Mouse (Mus musculus) myocyte (in vitro differentiated cells): ENCODE measurements around the gene Mgarp. TPM values are rescaled to one million over a fixed set of nuclear protein-coding genes. Genes with fewer than 3 reads are reported as not detected.

Experiments
- H3K27me3 ChIP-seq: one replicate; pipeline ENCODE4 v1.6.1; 2011; ENCODE audit not compliant: control insufficient read depth, insufficient read depth, insufficient read length
- H3K36me3 ChIP-seq: one replicate; pipeline ENCODE4 v1.6.1; 2011; ENCODE audit not compliant: control insufficient read depth, insufficient read depth
- H3K4me2 ChIP-seq: one replicate; pipeline ENCODE4 v1.6.1; 2011; ENCODE audit warnings: low read depth, control low read depth
- H3K4me3 ChIP-seq: one replicate; pipeline ENCODE4 v1.5.1; 2011; ENCODE audit warnings: mild to moderate bottlenecking, control low read depth, moderate library complexity
- H3K79me2 ChIP-seq: one replicate; pipeline ENCODE4 v1.6.1; 2011; ENCODE audit not compliant: control insufficient read depth, insufficient read depth
- H3ac ChIP-seq: one replicate; pipeline ENCODE4 v1.6.1; 2011; ENCODE audit not compliant: control insufficient read depth, insufficient read length
- CEBPB ChIP-seq: IDR thresholded peaks from 2 replicates; pipeline ENCODE4 v1.6.1; 2011; ENCODE audit warnings: mild to moderate bottlenecking, moderate library complexity; ENCODE audit not compliant: poor library complexity, insufficient read depth, severe bottlenecking
- E2F4 ChIP-seq: IDR thresholded peaks from one replicate; pipeline ENCODE4 v1.6.1; 2011; ENCODE audit warnings: mild to moderate bottlenecking, control low read depth, moderate library complexity; ENCODE audit not compliant: insufficient read depth
- MAX ChIP-seq: IDR thresholded peaks from one replicate; pipeline ENCODE4 v1.6.1; 2011; ENCODE audit warnings: low read depth, mild to moderate bottlenecking, control low read depth
- MYOD1 ChIP-seq, 3 experiments: IDR thresholded peaks; one replicate each; pipeline ENCODE4 v1.6.1; 2011; ENCODE audit warnings: control low read depth in 2 of 3, low read depth in 2 of 3, mild to moderate bottlenecking in 2 of 3, moderate library complexity in 1 of 3; ENCODE audit not compliant: insufficient read length in 2 of 3, control insufficient read depth in 1 of 3
- MYOG ChIP-seq, 3 experiments: IDR thresholded peaks; one replicate each; pipeline ENCODE4 v1.6.1; 2011; ENCODE audit warnings: control low read depth in 2 of 3, low read depth in 2 of 3, mild to moderate bottlenecking in 2 of 3; ENCODE audit not compliant: insufficient read length in 2 of 3, control insufficient read depth in 1 of 3, insufficient read depth in 1 of 3
- POLR2A ChIP-seq: IDR thresholded peaks from one replicate; pipeline ENCODE4 v1.6.1; 2011; ENCODE audit warnings: low read depth, mild to moderate bottlenecking, control low read depth, moderate library complexity; ENCODE audit not compliant: insufficient read length
- POLR2AphosphoS2 ChIP-seq: IDR thresholded peaks from one replicate; pipeline ENCODE4 v1.6.1; 2011; ENCODE audit warnings: low read depth, control low read depth; ENCODE audit not compliant: insufficient read length
- REST ChIP-seq: IDR thresholded peaks from one replicate; pipeline ENCODE4 v1.6.1; 2011; ENCODE audit warnings: mild to moderate bottlenecking, control low read depth, moderate library complexity; ENCODE audit not compliant: insufficient read depth, insufficient read length
- SRF ChIP-seq: IDR thresholded peaks from one replicate; pipeline ENCODE4 v1.6.1; 2011; ENCODE audit warnings: low read depth; ENCODE audit not compliant: control insufficient read depth, insufficient read length
- TCF12 ChIP-seq: IDR thresholded peaks from one replicate; pipeline ENCODE4 v1.6.1; 2011; ENCODE audit warnings: mild to moderate bottlenecking, control low read depth; ENCODE audit not compliant: poor library complexity, insufficient read depth, severe bottlenecking
- TCF3 ChIP-seq: IDR thresholded peaks from one replicate; pipeline ENCODE4 v1.6.1; 2011; ENCODE audit warnings: low read depth, control low read depth; ENCODE audit not compliant: insufficient read length
- USF1 ChIP-seq: IDR thresholded peaks from one replicate; pipeline ENCODE4 v1.6.1; 2011; ENCODE audit warnings: low read depth, mild to moderate bottlenecking, control low read depth, moderate library complexity
- polyA plus RNA-seq: library from polyadenylated mRNA; unstranded; fragments of >200 nt; fragmentation: generic; extraction: Trizol; gene quantifications from one replicate; pipeline ENCODE4 v1.2.1, GENCODE M21; 2012; ENCODE audit warnings: missing spikeins

Gene Mgarp
- polyA plus RNA-seq, 1 experiment = 0.88 TPM

DNA sequence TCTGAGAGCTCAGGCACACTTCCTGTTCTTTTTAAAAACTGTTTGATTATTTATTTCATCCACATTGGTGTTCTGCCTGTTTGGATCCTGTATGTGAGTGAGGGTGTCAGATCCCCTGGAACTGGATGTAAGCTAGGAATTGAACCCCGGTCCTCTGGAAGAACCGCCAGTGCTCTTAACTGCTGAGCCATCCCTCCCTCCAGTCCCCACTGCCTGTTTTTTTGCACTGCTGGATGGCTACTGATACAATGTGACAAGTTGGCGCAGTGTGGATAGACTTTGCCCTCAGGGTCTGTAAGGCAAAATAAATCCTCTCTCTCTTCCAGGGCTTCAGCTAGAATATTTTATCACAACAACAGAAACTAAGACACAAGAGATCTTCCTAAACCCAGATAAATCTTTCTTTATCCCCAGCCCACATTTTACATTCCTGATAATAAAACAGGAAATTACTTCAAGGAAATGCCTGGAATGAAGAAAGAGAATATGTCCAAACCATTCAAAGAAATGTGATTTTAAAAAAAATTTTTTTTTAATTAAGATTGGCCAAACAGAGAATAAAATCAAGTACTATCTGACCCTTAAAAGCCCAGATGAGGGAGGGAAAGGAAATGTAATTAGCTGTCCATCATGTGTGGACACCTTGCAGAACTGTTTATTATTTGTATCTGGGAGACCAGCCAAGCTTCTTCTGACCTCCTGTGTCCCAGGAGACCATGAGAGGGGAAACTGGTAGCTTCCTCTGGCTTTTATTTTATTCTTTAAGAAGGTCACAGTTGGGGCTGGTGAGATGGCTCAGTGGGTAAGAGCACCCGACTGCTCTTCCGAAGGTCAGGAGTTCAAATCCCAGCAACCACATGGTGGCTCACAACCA, 16.5 kb downstream of the Mgarp start:
- Histone ChIP-seq H3K79me2 (no peaks in the 10 kb centered on the region), H3K4me2 (no peak overlapping the region), H3ac (no peak overlapping the region), H3K27me3 (no peaks in the 10 kb centered on the region), H3K36me3 (no peaks in the 10 kb centered on the region), H3K4me3 (no peak overlapping the region)
- TF ChIP-seq MYOG (IDR thresholded peaks at IDR 0.05; ENCODE audit: control insufficient read depth in 1 of 3, insufficient read depth in 1 of 3, insufficient read length in 2 of 3, low read depth in 2 of 3) (no peak), SRF (no peak), TCF12 (no peak)

DNA sequence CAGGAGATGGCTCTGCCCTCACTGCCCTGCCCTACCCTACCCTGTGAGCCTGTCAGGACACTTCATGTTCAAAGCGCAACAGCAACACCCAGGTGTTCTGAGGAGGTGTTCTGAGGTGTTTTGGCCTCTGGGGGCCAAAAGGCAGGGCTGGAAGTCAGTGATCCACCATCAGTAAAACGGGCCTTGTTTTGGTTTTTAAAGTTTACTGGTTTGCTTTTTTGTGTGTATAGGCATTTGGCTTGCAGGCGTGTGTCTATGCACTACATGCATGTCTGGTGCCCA, 17.9 kb downstream of the Mgarp start:
- H3K4me3 ChIP-seq = no peak overlapping the region
- H3K36me3 ChIP-seq = no peaks in the 10 kb centered on the region
- H3ac ChIP-seq = no peak overlapping the region
- no peaks in the 10 kb centered on the region for H3K27me3 ChIP-seq
- no peaks in the 10 kb centered on the region for H3K79me2 ChIP-seq
- TF ChIP-seq MAX = no peak
- TF ChIP-seq CEBPB = no peak
- no peak for TF ChIP-seq POLR2AphosphoS2
- no peak for TF ChIP-seq E2F4
- no peak for TF ChIP-seq MYOG (IDR thresholded peaks at IDR 0.05; ENCODE audit: control insufficient read depth in 1 of 3, insufficient read depth in 1 of 3, insufficient read length in 2 of 3, low read depth in 2 of 3)
- TF ChIP-seq SRF = no peak
- no peak for TF ChIP-seq TCF12
- no peak for TF ChIP-seq REST
- H3K4me2 ChIP-seq = no peak overlapping the region

DNA sequence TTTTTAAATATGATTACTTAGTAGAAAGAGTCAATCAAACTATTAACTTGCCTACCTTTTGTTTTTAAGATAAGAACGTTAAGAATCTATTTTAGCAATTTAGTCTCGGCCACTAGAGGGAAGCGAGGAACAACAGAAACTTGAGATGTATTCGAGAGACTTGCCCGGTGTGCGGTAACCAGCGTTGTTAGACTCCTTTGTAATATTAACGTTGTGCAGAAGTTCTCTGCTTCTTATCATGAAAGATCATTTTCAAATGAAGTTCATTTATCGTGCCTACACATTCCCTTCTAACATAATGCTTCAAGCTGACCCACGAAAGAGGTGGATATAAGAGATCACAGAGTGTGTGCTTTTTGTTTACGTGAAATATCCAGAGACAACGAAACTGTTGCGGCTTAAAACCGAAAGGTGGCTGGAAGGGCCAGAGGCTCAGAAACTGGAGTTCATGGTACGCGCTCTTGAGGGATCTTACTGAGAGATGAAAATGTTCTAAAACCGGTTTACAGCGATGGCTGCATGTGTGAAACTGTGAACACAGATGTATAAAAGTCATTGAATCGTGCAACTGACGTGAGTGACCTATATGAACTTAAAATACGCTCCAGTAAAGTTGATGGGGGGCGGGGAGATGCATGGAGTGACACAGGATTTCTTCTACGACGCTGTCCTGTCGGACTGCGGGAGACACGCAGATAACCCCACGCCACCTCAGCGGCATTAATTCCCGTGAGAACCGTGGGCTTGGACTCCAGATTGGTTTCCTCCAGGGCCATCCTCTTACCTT, 18.5 kb downstream of the Mgarp start:
- no peak for TF ChIP-seq POLR2A
- no peak overlapping the region for H3ac ChIP-seq
- H3K27me3 ChIP-seq = no peaks in the 10 kb centered on the region
- no peaks in the 10 kb centered on the region for H3K36me3 ChIP-seq
- peak overlapping the region; percentile 36 for H3K4me2 ChIP-seq
- no peak overlapping the region for H3K4me3 ChIP-seq
- H3K79me2 ChIP-seq = no peaks in the 10 kb centered on the region

DNA sequence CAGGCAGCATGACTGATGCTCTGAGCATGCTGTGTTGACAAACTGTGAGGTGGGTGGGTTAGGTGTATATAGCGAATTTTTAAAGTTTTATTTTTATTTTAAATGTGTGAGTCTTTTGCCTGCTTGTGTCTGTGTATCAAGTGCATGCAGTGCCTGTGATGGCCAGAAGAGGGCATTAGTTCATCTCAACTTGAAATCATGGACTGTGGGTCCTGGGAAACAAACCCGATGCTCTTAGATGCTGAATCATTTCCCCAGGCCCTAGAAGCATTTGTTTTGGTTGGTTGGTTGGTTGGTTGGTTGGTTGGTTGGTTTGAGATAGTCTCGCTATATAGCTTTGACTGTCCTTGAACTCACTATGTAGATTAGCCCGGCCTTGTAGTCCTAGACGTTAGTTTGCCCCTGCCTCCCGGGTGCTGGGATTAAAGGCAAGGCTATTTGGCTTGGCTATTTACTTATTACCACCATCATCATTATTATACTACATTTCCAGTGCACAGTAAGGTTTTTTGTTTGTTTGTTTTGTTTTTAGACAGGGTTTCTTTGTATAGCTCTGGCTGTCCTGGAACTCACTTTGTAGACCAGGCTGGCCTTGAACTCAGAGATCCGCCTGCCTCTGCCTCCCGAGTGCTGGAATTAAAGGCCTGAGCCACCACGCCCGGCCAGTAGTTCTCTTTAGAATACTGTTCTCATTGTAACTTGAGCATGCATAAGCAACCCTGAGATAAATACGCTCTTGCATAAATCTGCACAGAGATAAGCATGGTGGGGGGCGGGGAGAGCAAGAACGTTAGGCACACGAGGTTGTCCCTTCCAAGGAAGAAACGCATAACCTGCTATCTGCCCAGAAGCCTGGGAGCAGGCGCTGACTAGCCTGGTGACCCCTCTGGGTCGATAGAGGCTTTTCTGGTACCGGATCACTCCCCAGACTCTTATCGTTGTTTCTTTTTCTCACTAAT, 21.0 kb downstream of the Mgarp start:
- Histone ChIP-seq H3K27me3 (no peaks in the 10 kb centered on the region), H3K4me3 (no peak overlapping the region)
- TF ChIP-seq USF1 (no peak), MYOD1 (IDR thresholded peaks at IDR 0.05; ENCODE audit: control insufficient read depth in 1 of 3, insufficient read length in 2 of 3, low read depth in 2 of 3) (no peak), REST (no peak), SRF (no peak), MYOG (IDR thresholded peaks at IDR 0.05; ENCODE audit: control insufficient read depth in 1 of 3, insufficient read depth in 1 of 3, insufficient read length in 2 of 3, low read depth in 2 of 3) (no peak), MAX (no peak), POLR2A (no peak), E2F4 (no peak), POLR2AphosphoS2 (no peak)

DNA sequence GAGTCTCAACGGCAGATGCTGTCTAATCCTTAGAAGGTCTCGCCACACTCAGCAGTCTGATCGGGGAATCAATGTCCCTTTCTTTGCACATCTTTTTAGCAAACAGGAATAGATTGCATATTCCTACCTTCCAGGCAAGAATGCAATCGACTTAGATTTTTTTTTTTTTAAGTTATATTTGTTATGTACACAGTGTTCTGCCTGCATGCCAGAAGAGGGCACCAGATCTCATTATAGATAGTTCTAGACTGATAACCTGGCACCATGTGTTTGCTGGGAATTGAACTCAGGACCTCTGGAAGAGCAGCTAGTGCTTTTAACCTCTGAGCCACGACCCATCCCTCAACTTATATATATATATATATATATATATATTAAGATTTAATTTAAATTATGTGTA, 23.0 kb downstream of the Mgarp start:
- H3K4me3 ChIP-seq = no peak overlapping the region
- peak overlapping the region; percentile 72 for H3K4me2 ChIP-seq
- H3K27me3 ChIP-seq = no peaks in the 10 kb centered on the region
- H3K79me2 ChIP-seq = no peaks in the 10 kb centered on the region
- H3K36me3 ChIP-seq = no peaks in the 10 kb centered on the region
- H3ac ChIP-seq = no peak overlapping the region
- TF ChIP-seq MAX = no peak
- no peak for TF ChIP-seq CEBPB
- TF ChIP-seq POLR2A = no peak
- no peak for TF ChIP-seq MYOD1 (IDR thresholded peaks at IDR 0.05; ENCODE audit: control insufficient read depth in 1 of 3, insufficient read length in 2 of 3, low read depth in 2 of 3)
- TF ChIP-seq POLR2AphosphoS2 = no peak
- TF ChIP-seq USF1 = no peak
- no peak for TF ChIP-seq TCF12
- TF ChIP-seq REST = no peak
- TF ChIP-seq TCF3 = no peak
- TF ChIP-seq E2F4 = no peak
- no peak for TF ChIP-seq SRF
- TF ChIP-seq MYOG (IDR thresholded peaks at IDR 0.05; ENCODE audit: control insufficient read depth in 1 of 3, insufficient read depth in 1 of 3, insufficient read length in 2 of 3, low read depth in 2 of 3) = no peak

More for the DNA sequence above, 21.0 kb downstream of the Mgarp start:
- Histone ChIP-seq H3ac (no peak overlapping the region), H3K4me2 (no peak overlapping the region), H3K36me3 (no peaks in the 10 kb centered on the region), H3K79me2 (no peaks in the 10 kb centered on the region)
